Mouse (Mus musculus) lung, adult 2 months (tissue): Measurements from ENCODE around the gene Slc6a13.

Experiments used
- CTCF ChIP-seq: fragments of 200-500 bp; IDR thresholded peaks from 2 replicates; pipeline ENCODE4 v1.5.1; 2011; ENCODE audit warnings: mild to moderate bottlenecking, low read length, control low read depth; ENCODE audit not compliant: insufficient read depth
- POLR2A ChIP-seq: fragments of 200-500 bp; IDR thresholded peaks from 2 replicates; pipeline ENCODE4 v1.6.1; 2011; ENCODE audit warnings: low read depth, mild to moderate bottlenecking, control low read depth, low read length, borderline replicate concordance; ENCODE audit errors: extremely low read depth

GRCm38 (mm10) chr6:121303466-121304220 lies 3.6 kb downstream of the Slc6a13 start:
- TF ChIP-seq POLR2A (no peak), CTCF (no peak)
